Mouse (Mus musculus) lung, adult 18-20 months (tissue): ENCODE measurements at regions not wholly inside any gene's neighbourhood (a gene's known extent, or its start where the extent isn't known, plus 50 kb on each side); places are given as distances from the start of the nearest gene placed in this dataset.

Experiments
- DNase-seq, 2 experiments: peaks; one replicate each; pipeline ENCODE4 v3.0.0; 2022; ENCODE audit warnings: mixed read lengths in 2 of 2

DNA sequence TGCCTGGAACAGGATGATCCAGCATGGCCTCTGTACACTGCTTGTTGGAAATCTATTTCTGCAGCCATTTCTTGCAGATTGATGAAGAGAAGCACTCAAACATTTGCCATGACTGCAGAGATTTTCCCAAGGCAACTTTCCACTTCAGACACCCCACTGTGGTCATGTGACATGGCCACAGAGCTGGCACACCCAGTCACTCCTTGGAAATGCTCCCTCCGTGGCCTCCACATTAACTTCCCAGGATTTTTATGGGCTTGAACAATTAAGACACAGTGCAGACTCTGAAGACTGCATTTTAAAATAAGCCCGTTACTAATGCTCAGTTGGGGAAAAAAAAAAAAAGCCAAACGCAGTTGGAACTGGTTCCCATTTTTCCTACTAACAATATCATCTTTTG is 80.2 kb upstream of the Sptlc3 start:
- no peak for DNase-seq

DNA sequence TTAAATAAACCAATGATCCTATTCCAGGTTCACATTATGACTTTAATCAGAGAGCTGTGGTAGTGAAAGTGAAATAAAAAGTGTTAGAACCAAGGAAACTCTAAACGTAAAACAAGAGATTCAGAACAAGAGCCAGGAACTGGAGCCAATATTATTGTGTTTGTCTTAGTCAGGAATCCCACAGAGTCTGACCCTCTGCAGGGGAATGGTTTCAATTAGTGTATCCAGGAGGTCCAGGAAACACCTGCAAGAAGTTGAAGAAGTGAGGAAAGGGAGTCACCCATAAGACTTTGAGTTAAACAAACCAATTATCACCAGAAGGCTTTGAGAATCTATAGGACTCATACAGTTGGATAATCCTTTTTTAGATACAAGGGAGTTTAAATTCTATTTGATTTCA is 76.2 kb upstream of the Sptlc3 start:
- DNase-seq = no peak

DNA sequence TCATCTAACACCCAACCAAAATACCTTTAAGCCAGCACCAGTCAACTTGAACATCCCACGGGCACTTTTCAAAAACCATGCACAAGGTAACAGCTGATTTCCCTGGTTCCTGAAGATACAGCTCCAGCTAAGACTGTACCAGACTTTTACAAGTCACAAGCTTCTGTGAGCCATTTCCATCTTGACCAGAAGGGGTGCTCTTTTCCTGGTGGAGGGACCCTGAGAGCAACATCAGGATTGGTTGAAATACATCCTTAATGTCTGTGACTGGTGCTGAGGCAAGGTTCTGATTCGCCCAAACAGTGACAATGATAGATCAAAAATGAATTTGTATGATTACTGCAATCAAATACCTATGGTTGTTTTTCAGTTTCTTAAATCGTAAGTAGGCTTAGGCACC is 71.0 kb upstream of the Sptlc3 start:
- no peak for DNase-seq

DNA sequence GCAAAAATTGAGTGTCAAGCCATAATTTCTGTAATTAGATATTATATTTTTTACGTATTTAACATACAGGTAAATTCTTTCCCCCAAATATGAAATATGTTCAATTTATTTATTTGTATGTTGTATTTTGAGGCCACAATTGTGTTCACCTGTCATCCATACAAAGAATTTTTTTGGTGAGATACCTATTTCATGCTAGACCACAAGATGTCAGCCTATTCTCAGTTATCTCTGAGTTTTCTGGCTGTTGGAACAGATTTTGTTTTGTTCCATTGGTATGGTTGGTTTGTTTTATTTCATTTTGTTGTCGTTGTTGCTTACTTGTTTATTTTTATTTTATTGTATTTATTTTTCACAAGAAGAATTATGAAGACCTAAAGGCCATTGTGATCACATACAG is 70.3 kb upstream of the Sptlc3 start:
- no peak for DNase-seq
